Mouse (Mus musculus): Measurements from ENCODE around the gene Rogdi.

Rogdi gene

DNA sequence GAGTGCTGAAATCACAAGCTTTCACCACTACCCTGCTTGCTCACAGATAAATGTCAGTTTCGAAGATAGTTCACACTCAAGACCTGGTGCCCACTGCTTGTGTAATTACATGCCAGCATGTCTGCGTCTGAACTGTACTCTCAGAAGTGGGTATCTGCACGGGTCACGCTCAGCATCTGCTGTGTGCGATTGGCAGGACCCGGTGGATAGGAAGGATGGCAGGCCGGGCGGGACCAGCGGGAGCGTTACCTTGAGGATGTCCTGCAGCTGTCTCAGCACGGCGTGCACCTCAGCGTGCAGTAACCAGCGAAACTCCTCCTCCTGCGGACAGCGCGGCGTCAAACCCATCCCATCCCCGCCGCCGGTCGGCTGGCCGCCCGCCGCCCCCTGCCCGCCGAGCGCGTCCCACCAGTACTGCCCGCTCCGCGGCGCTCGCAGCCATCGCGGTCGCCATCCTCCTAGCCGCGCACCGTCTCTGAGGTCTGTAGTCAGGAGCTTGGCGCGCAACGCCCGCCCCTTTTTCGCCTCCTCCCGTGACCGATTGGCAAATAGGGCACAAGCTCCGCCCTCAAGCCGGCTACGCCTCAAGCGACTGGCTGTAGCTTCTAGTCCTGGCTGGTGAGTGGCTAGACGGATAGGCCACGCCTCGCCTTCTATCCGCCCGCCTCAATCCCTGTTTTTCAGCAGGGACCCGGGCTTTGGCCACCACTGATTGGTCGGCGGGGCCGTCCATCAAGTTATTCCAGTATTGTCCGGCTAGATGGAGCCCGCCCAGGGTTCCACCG is at the start of gene Rogdi:
Rogdi (minus strand) TSS at position 500 of the 785 bp plus-strand sequence.
- H3K27me3 ChIP-seq (ENCODE audit: control insufficient read depth, insufficient read depth, low read length, poor library complexity, severe bottlenecking), result no peaks in the 10 kb centered on the region
- DNase-seq (ENCODE audit: low read depth, low spot score), result peak; percentile 97
- peaks cover 2% of the 10 kb centered on the region for H3K36me3 ChIP-seq (ENCODE audit: control insufficient read depth, insufficient read depth, low read length, poor library complexity, severe bottlenecking)

DNA sequence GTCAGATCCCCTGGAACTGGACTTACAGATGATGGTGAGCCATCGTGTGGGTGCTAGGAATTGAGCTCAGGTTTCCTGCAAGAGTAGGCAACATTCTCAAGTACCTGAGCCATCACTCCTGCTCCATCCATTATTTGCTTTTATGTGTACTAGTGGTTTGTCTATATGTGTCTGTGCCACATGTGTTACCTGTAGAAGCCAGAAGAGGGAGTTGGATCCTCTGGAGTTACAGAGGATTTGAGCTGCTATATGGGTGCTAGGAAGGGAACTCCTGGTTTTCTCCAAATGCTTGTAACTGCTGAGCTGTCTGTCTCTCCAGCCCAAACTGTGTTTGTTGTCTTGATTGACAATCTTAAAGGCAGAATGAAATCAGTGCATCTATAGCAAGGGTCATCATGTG is 44.8 kb upstream of the Rogdi start:
- peaks cover 4% of the 10 kb centered on the region; the same call in 1 of the 2 replicates for H3K36me3 ChIP-seq (ENCODE audit: control insufficient read depth, insufficient read depth, low read length, poor library complexity, severe bottlenecking)
- H3K27me3 ChIP-seq (ENCODE audit: control insufficient read depth, insufficient read depth, low read length, poor library complexity, severe bottlenecking), result no peaks in the 10 kb centered on the region
- DNase-seq (ENCODE audit: low read depth, low spot score), result peak; percentile 51

DNA sequence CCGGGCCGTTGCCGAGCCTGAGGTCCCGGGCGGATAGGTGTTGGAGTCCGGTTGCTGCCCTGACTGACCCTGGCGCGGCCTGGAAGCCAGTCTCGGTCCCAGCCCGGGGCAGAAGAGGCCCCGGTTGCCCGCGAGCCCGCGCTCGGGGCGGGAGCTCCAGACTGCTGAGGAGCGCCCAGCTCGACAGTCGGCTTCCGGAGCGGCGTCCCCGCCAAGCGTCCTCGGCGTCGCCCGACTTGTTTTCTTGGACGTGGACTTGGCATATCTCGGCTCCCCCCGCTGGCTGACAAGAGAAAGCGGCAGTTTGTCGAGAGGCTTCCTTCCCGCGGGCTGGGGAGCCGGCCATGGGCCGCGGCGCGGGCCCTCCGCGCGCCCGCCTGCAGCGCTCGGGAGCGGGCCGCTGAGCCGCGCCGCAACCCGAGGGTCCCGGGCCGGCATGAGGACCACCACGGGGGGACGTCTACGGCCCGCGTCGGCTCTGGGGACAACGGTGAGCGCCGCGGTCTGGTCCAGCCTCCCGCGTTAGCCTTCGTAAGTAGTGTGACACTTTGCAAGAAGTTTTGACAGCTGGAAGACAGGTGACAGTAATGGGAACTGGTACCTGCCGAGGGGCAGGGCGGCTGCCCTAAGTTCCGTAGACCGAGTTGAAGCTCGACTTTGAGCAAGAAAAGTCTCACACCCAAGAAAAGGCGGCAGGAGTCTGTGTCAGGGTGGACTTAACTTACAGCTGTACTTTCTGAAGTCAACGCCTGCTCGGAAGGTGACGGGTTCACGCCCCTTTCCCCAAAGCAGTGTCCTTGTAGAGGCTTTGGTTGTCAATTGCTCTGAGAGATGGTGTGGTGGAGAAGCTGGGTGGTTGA is 37.1 kb upstream of the Rogdi start:
- Histone ChIP-seq H3K27me3 (ENCODE audit: control insufficient read depth, insufficient read depth, low read length, poor library complexity, severe bottlenecking) (no peaks in the 10 kb centered on the region), H3K36me3 (ENCODE audit: control insufficient read depth, insufficient read depth, low read length, poor library complexity, severe bottlenecking) (peaks cover 11% of the 10 kb centered on the region)
- DNase-seq (ENCODE audit: low read depth, low spot score), result peak; percentile 71

DNA sequence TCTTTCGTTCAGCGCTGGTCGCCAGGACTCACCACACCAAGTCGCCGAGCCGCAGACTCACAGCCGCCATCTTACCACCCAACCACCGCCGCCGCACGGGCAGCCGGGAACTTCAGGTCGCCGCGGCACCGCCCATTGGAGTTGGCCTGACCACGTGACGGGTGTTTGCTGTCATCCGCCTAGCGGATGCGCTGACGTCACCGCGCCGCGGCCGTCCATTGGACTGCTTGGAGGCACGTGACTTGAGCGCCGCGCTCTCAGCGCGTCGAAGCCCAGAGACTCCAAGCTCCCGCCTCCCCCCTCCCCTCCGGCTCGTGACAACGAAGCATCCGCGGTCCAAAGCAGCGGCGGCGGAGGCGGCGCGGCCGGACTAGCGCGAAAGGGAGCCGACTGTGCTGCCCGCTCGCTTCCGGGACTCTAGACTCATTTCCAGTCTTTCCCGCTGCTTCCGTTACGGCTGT is 36.5 kb upstream of the Rogdi start, which contains the start of the genes Glyr1 and Ubn1:
Glyr1 (minus strand) TSS at position 90 of the 461 bp plus-strand sequence.
Ubn1 (plus strand) TSS at position 284 of the 461 bp plus-strand sequence.
- Histone ChIP-seq H3K27me3 (ENCODE audit: control insufficient read depth, insufficient read depth, low read length, poor library complexity, severe bottlenecking) (no peaks in the 10 kb centered on the region), H3K36me3 (ENCODE audit: control insufficient read depth, insufficient read depth, low read length, poor library complexity, severe bottlenecking) (peaks cover 9% of the 10 kb centered on the region)
- DNase-seq (ENCODE audit: low read depth, low spot score), result peak; percentile 100

DNA sequence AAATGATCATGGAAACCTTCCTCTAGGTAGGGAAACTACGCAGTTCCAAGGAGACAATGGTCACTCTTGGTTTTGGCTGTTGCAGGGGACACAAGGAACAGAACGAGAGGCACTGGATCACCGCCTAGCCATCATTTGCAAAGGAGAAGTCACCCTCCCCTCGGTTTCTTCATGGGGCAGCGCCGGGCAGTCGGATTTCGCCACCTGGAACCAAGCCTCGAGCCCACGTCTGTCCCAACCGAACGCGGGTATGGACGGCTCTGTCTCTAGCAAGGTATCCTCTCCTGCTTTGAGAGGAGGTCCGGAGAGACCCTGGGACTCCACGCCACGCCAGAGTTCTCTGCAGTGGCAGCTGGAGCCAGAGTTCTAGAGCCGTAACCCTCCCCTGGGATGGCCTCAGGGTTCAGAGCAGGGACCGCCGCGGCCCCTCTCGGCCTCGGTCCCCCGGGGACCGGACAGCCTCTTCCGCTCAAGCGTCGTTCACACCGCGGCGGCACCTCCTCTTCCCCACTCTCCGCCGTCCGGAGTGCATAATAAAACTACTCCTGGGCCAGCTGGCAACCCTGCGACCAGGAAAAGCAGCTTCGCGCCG is 35.9 kb upstream of the Rogdi start:
- H3K27me3 ChIP-seq (ENCODE audit: control insufficient read depth, insufficient read depth, low read length, poor library complexity, severe bottlenecking), result no peaks in the 10 kb centered on the region
- DNase-seq (ENCODE audit: low read depth, low spot score), result no peak

DNA sequence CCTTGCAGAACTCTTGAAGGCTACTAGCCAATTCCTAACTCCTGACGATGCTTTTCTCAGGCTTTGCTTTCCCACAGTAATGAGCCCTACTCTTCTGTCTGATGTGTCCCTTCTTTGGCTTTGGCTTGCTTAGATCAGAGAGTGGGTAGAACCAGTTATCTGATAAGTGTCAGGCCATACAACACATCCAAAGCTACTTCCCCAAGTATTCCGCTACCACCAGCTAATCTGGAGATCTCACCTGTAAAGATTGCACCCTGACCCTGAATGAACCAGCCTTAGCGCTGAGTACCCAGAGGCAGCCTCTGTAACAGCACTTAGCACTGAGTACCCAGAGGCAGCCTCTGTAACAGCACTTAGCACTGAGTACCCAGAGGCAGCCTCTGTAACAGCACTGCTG is 32.0 kb upstream of the Rogdi start:
- peaks cover 20% of the 10 kb centered on the region for H3K36me3 ChIP-seq (ENCODE audit: control insufficient read depth, insufficient read depth, low read length, poor library complexity, severe bottlenecking)
- DNase-seq (ENCODE audit: low read depth, low spot score), result no peak
- H3K27me3 ChIP-seq (ENCODE audit: control insufficient read depth, insufficient read depth, low read length, poor library complexity, severe bottlenecking), result no peaks in the 10 kb centered on the region

More for the DNA sequence above, 35.9 kb upstream of the Rogdi start:
- H3K36me3 ChIP-seq (ENCODE audit: control insufficient read depth, insufficient read depth, low read length, poor library complexity, severe bottlenecking), result peaks cover 11% of the 10 kb centered on the region

DNA sequence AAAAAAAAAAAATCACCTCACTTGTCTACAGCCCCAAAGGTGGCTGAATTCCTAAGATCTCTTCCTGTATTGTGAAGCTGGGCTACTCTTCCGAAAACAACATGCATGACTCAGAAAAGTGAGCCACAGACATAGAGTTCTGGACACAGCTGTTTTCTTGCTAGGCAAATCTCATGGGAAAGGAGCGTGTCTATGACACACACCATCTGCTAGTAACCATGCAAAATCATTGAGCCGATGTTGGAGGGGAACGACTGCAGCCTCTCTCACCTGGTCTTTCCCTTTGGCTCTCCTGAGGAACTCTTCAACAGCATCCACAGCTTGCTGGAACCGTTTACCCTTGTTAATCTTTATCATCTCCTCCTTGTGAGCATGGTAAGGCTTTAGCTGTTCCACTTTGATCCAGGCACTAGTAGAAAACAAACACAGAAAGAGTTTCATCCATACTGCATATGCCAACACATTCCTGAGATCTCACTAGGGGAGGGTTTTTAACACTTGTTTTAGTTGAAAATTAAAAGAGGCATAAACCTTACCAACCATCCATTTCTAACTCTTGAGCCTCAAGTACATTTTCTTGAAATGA is 23.4 kb upstream of the Rogdi start:
- DNase-seq (ENCODE audit: low read depth, low spot score), result no peak
- Histone ChIP-seq H3K36me3 (ENCODE audit: control insufficient read depth, insufficient read depth, low read length, poor library complexity, severe bottlenecking) (peaks cover 21% of the 10 kb centered on the region), H3K27me3 (ENCODE audit: control insufficient read depth, insufficient read depth, low read length, poor library complexity, severe bottlenecking) (no peaks in the 10 kb centered on the region)

DNA sequence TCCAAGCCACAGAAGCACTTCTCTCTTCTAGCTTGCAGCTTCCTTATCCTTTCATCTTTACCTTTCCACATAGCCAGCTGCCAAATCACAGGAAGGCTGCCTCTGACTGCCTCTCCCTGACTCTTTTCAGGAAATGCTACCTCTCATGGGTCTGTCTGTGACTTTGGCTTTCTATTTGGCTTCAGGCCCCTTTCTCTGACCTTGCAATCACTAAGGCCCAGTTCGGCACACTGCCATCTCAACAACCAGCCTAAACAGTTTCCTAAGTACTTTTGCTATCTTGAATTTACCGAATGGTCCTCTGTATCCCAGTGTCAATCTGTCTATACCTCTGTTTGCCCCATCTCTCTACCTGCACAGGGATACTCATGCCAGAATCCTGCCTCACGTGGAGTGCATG is 22.2 kb upstream of the Rogdi start:
- DNase-seq (ENCODE audit: low read depth, low spot score), result no peak

DNA sequence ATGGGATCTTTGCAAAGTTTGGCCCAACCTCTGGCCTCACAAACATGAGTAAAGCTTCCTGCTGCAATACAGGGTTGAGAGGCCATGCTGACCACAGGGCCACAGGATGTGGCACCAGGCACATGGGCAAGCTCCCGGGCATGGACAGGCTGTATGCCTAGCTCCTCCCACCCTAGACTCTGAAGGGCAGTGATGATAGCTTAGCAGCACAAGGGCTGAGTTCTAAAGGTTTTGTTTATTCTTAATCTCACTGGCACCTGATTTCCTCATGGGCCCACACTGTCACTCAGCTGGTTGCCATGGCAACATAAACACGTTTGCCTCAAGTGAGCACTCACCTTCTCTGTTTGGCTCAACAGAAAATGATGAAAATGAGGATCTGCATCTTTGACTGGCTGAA is 16.5 kb upstream of the Rogdi start:
- Histone ChIP-seq H3K27me3 (ENCODE audit: control insufficient read depth, insufficient read depth, low read length, poor library complexity, severe bottlenecking) (no peaks in the 10 kb centered on the region), H3K36me3 (ENCODE audit: control insufficient read depth, insufficient read depth, low read length, poor library complexity, severe bottlenecking) (peaks cover 33% of the 10 kb centered on the region)
- peak; percentile 62 for DNase-seq (ENCODE audit: low read depth, low spot score)

More for the DNA sequence above, 22.2 kb upstream of the Rogdi start:
- Histone ChIP-seq H3K36me3 (ENCODE audit: control insufficient read depth, insufficient read depth, low read length, poor library complexity, severe bottlenecking) (peaks cover 18% of the 10 kb centered on the region), H3K27me3 (ENCODE audit: control insufficient read depth, insufficient read depth, low read length, poor library complexity, severe bottlenecking) (no peaks in the 10 kb centered on the region)

DNA sequence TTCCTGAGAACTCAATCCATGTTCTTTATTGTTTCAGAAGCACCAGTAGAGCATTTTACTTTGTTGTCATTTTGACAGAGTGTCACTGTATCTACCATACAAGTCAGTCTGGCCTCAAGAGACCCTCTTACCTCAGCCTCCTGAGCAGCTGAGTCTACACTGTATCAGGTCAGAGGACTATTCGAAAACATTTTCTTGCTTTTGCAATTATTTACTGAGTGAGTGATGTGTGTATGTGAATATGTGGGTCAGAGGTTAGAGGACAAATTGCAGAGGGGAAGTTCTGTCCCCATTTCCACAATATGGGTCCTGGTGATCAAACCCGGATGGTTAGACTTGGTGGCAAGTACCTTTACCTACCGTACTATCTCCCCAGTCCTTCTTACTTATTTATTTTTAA is 10.7 kb upstream of the Rogdi start:
- DNase-seq (ENCODE audit: low read depth, low spot score), result no peak
- Histone ChIP-seq H3K27me3 (ENCODE audit: control insufficient read depth, insufficient read depth, low read length, poor library complexity, severe bottlenecking) (no peaks in the 10 kb centered on the region; the same call in 1 of the 2 replicates), H3K36me3 (ENCODE audit: control insufficient read depth, insufficient read depth, low read length, poor library complexity, severe bottlenecking) (peaks cover 26% of the 10 kb centered on the region)

DNA sequence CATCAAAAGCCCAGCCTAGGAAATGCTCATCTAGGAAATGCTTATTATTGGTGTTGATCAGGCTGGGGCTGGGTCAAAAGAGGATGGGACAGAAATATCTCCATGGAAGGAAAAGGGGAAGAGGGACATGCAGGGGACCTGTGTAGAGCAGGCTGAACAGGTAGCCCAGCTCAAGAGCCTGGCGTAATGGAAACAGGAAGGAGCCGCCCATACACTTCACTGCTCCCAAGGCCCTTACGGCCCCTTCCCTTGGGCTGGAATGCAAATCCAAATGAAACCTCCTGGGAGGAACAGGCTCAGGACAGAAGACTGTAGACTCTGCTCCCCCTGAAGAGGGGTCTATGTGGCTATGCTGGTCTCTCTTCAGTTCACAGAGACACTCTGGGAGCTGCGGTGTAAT is 1.2 kb upstream of the Rogdi start:
- no peaks in the 10 kb centered on the region for H3K27me3 ChIP-seq (ENCODE audit: control insufficient read depth, insufficient read depth, low read length, poor library complexity, severe bottlenecking)
- peak; percentile 29 for DNase-seq (ENCODE audit: low read depth, low spot score)
- H3K36me3 ChIP-seq (ENCODE audit: control insufficient read depth, insufficient read depth, low read length, poor library complexity, severe bottlenecking), result peaks cover 7% of the 10 kb centered on the region

DNA sequence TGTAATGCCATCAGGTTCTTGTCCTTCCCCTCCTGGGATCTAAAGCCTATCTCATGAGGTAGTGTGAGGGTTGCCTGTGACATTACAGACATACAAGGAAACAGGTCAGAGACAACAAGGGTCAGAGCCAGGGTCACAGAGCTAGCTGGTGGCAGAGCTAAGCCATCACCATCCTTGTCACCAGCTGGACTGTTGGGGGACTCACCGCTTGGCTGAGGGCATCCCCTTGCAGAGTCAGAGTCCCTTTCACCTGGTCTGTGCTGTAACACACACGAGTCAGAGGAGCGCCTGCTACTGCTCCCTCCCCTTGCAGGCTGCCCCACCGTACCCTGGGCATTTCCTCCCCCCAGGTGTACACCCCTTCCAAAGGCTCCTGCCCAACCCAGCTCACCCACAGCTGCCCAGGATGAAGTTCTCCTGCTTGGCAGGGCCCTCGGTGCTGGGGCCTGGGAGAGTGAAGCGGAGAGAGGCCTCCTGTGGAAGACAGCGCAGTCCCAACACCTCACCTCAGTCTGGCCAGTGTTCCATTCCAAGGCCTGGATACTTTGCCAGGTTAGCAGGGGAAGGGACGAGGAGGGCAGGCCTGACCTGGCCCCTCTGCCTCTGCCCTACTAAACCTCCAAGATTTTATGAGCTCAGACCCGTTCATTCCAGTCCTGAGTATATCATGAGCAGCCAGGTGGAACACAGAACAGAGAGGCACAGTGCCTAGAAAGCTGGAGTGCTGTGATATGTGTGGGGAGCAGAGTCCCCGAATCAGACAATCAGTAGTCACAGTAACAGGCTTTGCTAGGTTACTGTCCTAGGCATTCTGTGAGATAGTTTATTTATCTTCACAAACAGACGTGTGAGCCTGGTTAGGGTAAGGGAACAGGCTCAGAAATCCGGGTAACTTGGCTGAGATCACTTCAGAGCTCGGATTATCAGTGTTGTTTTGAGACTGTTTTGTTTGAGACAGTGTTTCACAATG is 1.0 kb downstream of the Rogdi start:
- Histone ChIP-seq H3K27me3 (ENCODE audit: control insufficient read depth, insufficient read depth, low read length, poor library complexity, severe bottlenecking) (no peaks in the 10 kb centered on the region), H3K36me3 (ENCODE audit: control insufficient read depth, insufficient read depth, low read length, poor library complexity, severe bottlenecking) (peaks cover 1% of the 10 kb centered on the region)
- DNase-seq (ENCODE audit: low read depth, low spot score), result peak; percentile 13

DNA sequence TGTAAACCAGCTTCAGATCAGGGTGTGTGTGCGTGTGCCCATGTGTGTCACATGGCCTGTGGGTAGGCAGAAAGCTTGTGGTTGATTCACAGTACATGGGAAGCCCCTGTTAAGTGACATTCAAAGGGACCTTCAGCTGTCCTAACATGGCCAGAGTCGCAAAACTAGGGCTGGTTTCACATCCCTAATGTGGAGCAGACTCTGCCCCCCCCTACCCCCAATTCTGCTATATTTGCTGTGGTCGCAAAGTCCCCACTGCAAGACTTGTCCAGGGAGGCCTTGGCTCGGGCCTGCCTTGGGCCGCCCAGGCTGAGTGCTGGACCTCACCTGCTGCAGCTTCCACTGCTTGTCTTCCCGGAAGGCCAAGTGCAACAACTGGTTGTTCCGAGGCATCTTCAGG is 2.1 kb downstream of the Rogdi start:
- peak; percentile 88 for DNase-seq (ENCODE audit: low read depth, low spot score)
- Histone ChIP-seq H3K27me3 (ENCODE audit: control insufficient read depth, insufficient read depth, low read length, poor library complexity, severe bottlenecking) (no peaks in the 10 kb centered on the region), H3K36me3 (ENCODE audit: control insufficient read depth, insufficient read depth, low read length, poor library complexity, severe bottlenecking) (peaks cover 1% of the 10 kb centered on the region)

All from splenic B cell, adult 2 months (primary cell).